Mouse (Mus musculus): ENCODE measurements around the gene Nostrin.

GRCm38 (mm10) chr2:69210773-69211172, 75.2 kb downstream of the Nostrin start, which contains the start of gene G6pc2:
- TF ChIP-seq POLR2A (IDR thresholded peaks at IDR 0.05; ENCODE audit: low read depth, low read length): no peak
- no peak for TF ChIP-seq CTCF (IDR thresholded peaks at IDR 0.05; ENCODE audit: extremely low read depth, insufficient read depth, insufficient read length, insufficient replicate concordance)
